Mouse (Mus musculus): ENCODE measurements around the gene Nrp1. TPM values are rescaled to one million over a fixed set of nuclear protein-coding genes. Genes with fewer than 3 reads are reported as not detected.

Nrp1 gene
- polyA plus RNA-seq, 1 experiment from 2014 or later = 151 TPM

MicroRNAs encoded within 50 kb of the gene (microRNA counts, 519-probe panel; counts per million panel counts)
- microRNA mmu-miR-1903 = not detected

Small RNAs within 50 kb of the gene (microRNA-seq; reads per million reads assigned to microRNA genes)
- gene Mir1903 = not detected
